Mouse (Mus musculus) E14TG2a.4 (cell line): ENCODE measurements around the gene Tmem107.

Experiments
- CTCF ChIP-seq: conservative IDR thresholded peaks from 2 replicates; pipeline ENCODE4 v1.5.1; 2014; ENCODE audit warnings: low read length
- NANOG ChIP-seq: IDR thresholded peaks from 2 replicates; pipeline ENCODE4 v1.6.1; 2014; ENCODE audit warnings: borderline replicate concordance, low read length, mixed read lengths
- POU5F1 ChIP-seq: IDR thresholded peaks from 2 replicates; pipeline ENCODE4 v1.6.1; 2014; ENCODE audit warnings: low read length, borderline replicate concordance

GRCm38 (mm10) chr11:69096360-69096986 lies 25.9 kb downstream of the Tmem107 start:
- TF ChIP-seq CTCF (no peak), NANOG (no peak), POU5F1 (no peak)
